Comparison of ENCODE assay signal across 9 mouse cellular contexts in genomic region chr8:94942566-94942965, GRCm38 (mm10). TPM values are rescaled to one million over a fixed set of nuclear protein-coding genes. Genes with fewer than 3 reads are reported as not detected.
A peak's percentile ranks its signal among the peaks of the same experiment; 100 is the strongest.
DNase-seq lines count a peak whose midpoint lies in the region; ATAC-seq and TF ChIP-seq lines count a peak whose summit lies in the region.
"Had no signal": no experiment of that assay in that cellular context is flagged by ENCODE, and none has a peak within 500 bp of the region (broad histone marks: within the 10 kb centered on the region; RNA-seq: fewer than 3 reads in every experiment).

No protein-coding gene starts in this region.

- H3K27ac ChIP-seq in kidney, embryonic 14.5 days (ENCODE audit: low read depth, low read length), result no peak overlapping the region
- H3K27ac ChIP-seq in hindbrain, postnatal 0 days, result no peak overlapping the region
- no peak overlapping the region for H3K27ac ChIP-seq in limb, embryonic 14.5 days (replicated peaks; ENCODE audit: low read depth, low read length)
- H3K27ac ChIP-seq in thymus, adult 2 months (ENCODE audit: control insufficient read depth, insufficient read depth, low read length), result no peak overlapping the region
- H3K27ac ChIP-seq: embryonic facial prominence, embryonic 13.5 days had no signal

- ATAC-seq in kidney, embryonic 14.5 days (ENCODE audit: low FRiP score, low TSS enrichment), result no peak
- ATAC-seq in erythroblast, adult 5-6 weeks (replicated peaks; ENCODE audit: low FRiP score, poor library complexity, severe bottlenecking), result peak; percentile 72
- 0 out of 2 replicates have a peak, but pooled peaks have one; percentile 15 for ATAC-seq in hindbrain, postnatal 0 days
- ATAC-seq in limb, embryonic 14.5 days (ENCODE audit: low FRiP score, low read depth), result no peak
- peak; percentile 54; the same call in 1 of the 2 replicates for ATAC-seq in monocyte, adult 5-6 weeks (replicated peaks; ENCODE audit: insufficient number of reproducible peaks, low FRiP score, low TSS enrichment, poor library complexity, severe bottlenecking)

- H3K27me3 ChIP-seq in kidney, embryonic 14.5 days (ENCODE audit: control insufficient read depth, insufficient read depth, low read length), result no peaks in the 10 kb centered on the region
- H3K27me3 ChIP-seq in hindbrain, postnatal 0 days (ENCODE audit: insufficient read depth, low read length), result no peaks in the 10 kb centered on the region
- no peaks in the 10 kb centered on the region for H3K27me3 ChIP-seq in limb, embryonic 14.5 days (ENCODE audit: control insufficient read depth, insufficient read depth, low read length)
- H3K27me3 ChIP-seq in thymus, adult 2 months (ENCODE audit: control insufficient read depth, insufficient read depth, low read length), result no peaks in the 10 kb centered on the region

- H3K4me1 ChIP-seq in kidney, embryonic 14.5 days (ENCODE audit: control insufficient read depth, insufficient read depth, low read length), result no peaks in the 10 kb centered on the region
- H3K4me1 ChIP-seq in hindbrain, postnatal 0 days (ENCODE audit: insufficient read depth, low read length), result no peaks in the 10 kb centered on the region
- no peaks in the 10 kb centered on the region for H3K4me1 ChIP-seq in limb, embryonic 14.5 days (ENCODE audit: control insufficient read depth, insufficient read depth, low read length)
- H3K4me1 ChIP-seq in thymus, adult 2 months (replicated peaks; ENCODE audit: control insufficient read depth, insufficient read depth, low read length), result peaks cover 9% of the 10 kb centered on the region; the same call in 1 of the 2 replicates

- TF ChIP-seq POLR2A in limb, embryonic 14.5 days (IDR thresholded peaks at IDR 0.05; ENCODE audit: borderline replicate concordance, extremely low read depth, insufficient read depth, insufficient read length), result no peak
- no peak for TF ChIP-seq POLR2A in thymus, adult 2 months (IDR thresholded peaks at IDR 0.05; ENCODE audit: control insufficient read depth, extremely low read depth, insufficient read depth, low read length, poor library complexity)

- no peak overlapping the region for H3K9ac ChIP-seq in kidney, embryonic 14.5 days (ENCODE audit: low read depth, low read length)
- H3K9ac ChIP-seq in hindbrain, postnatal 0 days (replicated peaks; ENCODE audit: low read length), result no peak overlapping the region
- no peak overlapping the region for H3K9ac ChIP-seq in limb, embryonic 14.5 days (ENCODE audit: low read depth, low read length, severe bottlenecking)
- H3K9ac ChIP-seq: embryonic facial prominence, embryonic 13.5 days had no signal

- TF ChIP-seq CTCF in hindbrain, postnatal 0 days (IDR thresholded peaks at IDR 0.05; ENCODE audit: low read depth), result peak; percentile 95
- peak; percentile 93 for TF ChIP-seq CTCF in thymus, adult 2 months (IDR thresholded peaks at IDR 0.05; ENCODE audit: borderline replicate concordance, control insufficient read depth, extremely low read depth, insufficient read depth, low read length, poor library complexity)

- peak; percentile 81 for DNase-seq in kidney, adult 18-20 months
- DNase-seq in adrenal gland, adult 2 months, result peak; percentile 60
- peak; percentile 66 for DNase-seq in hindbrain, postnatal 0 days (ENCODE audit: low spot score)
- DNase-seq in limb, embryonic 14.5 days (ENCODE audit: low spot score), result peak; percentile 33
- peak; percentile 80 for DNase-seq in thymus, adult 2 months

- H3K4me3 ChIP-seq in kidney, embryonic 14.5 days (ENCODE audit: low read length), result no peak overlapping the region
- no peak overlapping the region for H3K4me3 ChIP-seq in hindbrain, postnatal 0 days (ENCODE audit: low read length)
- no peak overlapping the region for H3K4me3 ChIP-seq in limb, embryonic 14.5 days (replicated peaks; ENCODE audit: low read length)
- no peak overlapping the region for H3K4me3 ChIP-seq in thymus, adult 2 months (ENCODE audit: control insufficient read depth, insufficient read depth, low read length)
- H3K4me3 ChIP-seq: embryonic facial prominence, embryonic 13.5 days had no signal

- no peaks in the 10 kb centered on the region for H3K36me3 ChIP-seq in kidney, embryonic 14.5 days (ENCODE audit: control insufficient read depth, insufficient read depth, low read length)
- no peaks in the 10 kb centered on the region for H3K36me3 ChIP-seq in hindbrain, postnatal 0 days (ENCODE audit: insufficient read depth, low read length)
- no peaks in the 10 kb centered on the region for H3K36me3 ChIP-seq in limb, embryonic 14.5 days (ENCODE audit: control insufficient read depth, insufficient read depth, low read length)
- H3K36me3 ChIP-seq in thymus, adult 2 months (ENCODE audit: control insufficient read depth, insufficient read depth, low read length), result no peaks in the 10 kb centered on the region
- H3K36me3 ChIP-seq: embryonic facial prominence, embryonic 13.5 days had no signal

- no peak overlapping the region for H3K4me2 ChIP-seq in kidney, embryonic 14.5 days (replicated peaks; ENCODE audit: low read depth, low read length)
- H3K4me2 ChIP-seq in hindbrain, postnatal 0 days (ENCODE audit: low read depth, low read length), result no peak overlapping the region
- H3K4me2 ChIP-seq in limb, embryonic 14.5 days (replicated peaks; ENCODE audit: low read depth, low read length, severe bottlenecking), result no peak overlapping the region
- H3K4me2 ChIP-seq: embryonic facial prominence, embryonic 13.5 days had no signal

- no peaks in the 10 kb centered on the region for H3K9me3 ChIP-seq in kidney, embryonic 14.5 days (ENCODE audit: control insufficient read depth, low read length)
- no peaks in the 10 kb centered on the region for H3K9me3 ChIP-seq in hindbrain, postnatal 0 days (ENCODE audit: low read length)
- H3K9me3 ChIP-seq in limb, embryonic 14.5 days (ENCODE audit: control insufficient read depth, low read length), result no peaks in the 10 kb centered on the region
- H3K9me3 ChIP-seq: embryonic facial prominence, embryonic 13.5 days had no signal

- WGBS in kidney, embryonic 14.5 days, result 19% methylated on average over 6 of the region's 6 CpGs
- WGBS in hindbrain, postnatal 0 days, result 21% methylated on average over 6 of the region's 6 CpGs
- WGBS in limb, embryonic 14.5 days, result 24% methylated on average over 6 of the region's 6 CpGs
- WGBS in thymus, adult 2 months, result 25% methylated on average over 6 of the region's 6 CpGs

RNA-seq across cellular contexts. Expression of gene Adgrg5, which starts 19.1 kb away (rescaled TPM):
- not detected in 2 replicates for polyA plus RNA-seq in kidney, embryonic 14.5 days (2014; fragmentation: Nextera tagmentation; extraction: Ambion mirVana)
- total RNA-seq in adrenal gland, adult 2 months (2021), result 1 to 10 TPM; 1.1 to 1.3 TPM
- polyA plus RNA-seq in adrenal gland, adult 2 months (2012; rRNA removed), result 1.8 and 2.0 TPM in 2 replicates
- total RNA-seq in erythroblast, adult 5-6 weeks (2015; ENCODE audit: low replicate concordance), result 0.19 and 1.0 TPM in 2 replicates
- total RNA-seq in erythroblast, adult 5-6 weeks (2017; ENCODE audit: low replicate concordance), result 0.85 TPM in 1 of 2 replicates, not detected in the other
- not detected in 2 replicates for total RNA-seq in hindbrain, postnatal 0 days (2014; rRNA removed)
- polyA plus RNA-seq in hindbrain, postnatal 0 days (2015; fragmentation: Nextera tagmentation; extraction: Ambion mirVana), result 0.11 TPM in 1 of 2 replicates, not detected in the other
- 0.45 and 0.90 TPM in 2 replicates for polyA plus RNA-seq in limb, embryonic 14.5 days (2012; rRNA removed)
- polyA plus RNA-seq in limb, embryonic 14.5 days (2014; fragmentation: Nextera tagmentation; extraction: Ambion mirVana), result 0.23 and 0.33 TPM in 2 replicates
- total RNA-seq in monocyte, adult 5-6 weeks (2017), result 0.86 to 2.6 TPM (median 1.9 TPM) in 3 replicates
- 37.5 and 40.5 TPM in 2 replicates for polyA plus RNA-seq in thymus, adult 2 months (2012; rRNA removed)

RNA-seq across cellular contexts. Expression of gene Ccdc102a, which starts 24.7 kb away (rescaled TPM):
- polyA plus RNA-seq in kidney, embryonic 14.5 days (2014; fragmentation: Nextera tagmentation; extraction: Ambion mirVana), result 24.2 and 29.4 TPM in 2 replicates
- total RNA-seq in adrenal gland, adult 2 months (2021), result 10 to 100 TPM in 1 of 2 experiments, 1 to 10 TPM in 1; 7.3 to 12.5 TPM
- 16.5 and 20.4 TPM in 2 replicates for polyA plus RNA-seq in adrenal gland, adult 2 months (2012; rRNA removed)
- not detected in 2 replicates for total RNA-seq in erythroblast, adult 5-6 weeks (2015; ENCODE audit: low replicate concordance)
- total RNA-seq in erythroblast, adult 5-6 weeks (2017; ENCODE audit: low replicate concordance), result 1.3 and 1.4 TPM in 2 replicates
- 7.8 and 12.8 TPM in 2 replicates for total RNA-seq in hindbrain, postnatal 0 days (2014; rRNA removed)
- polyA plus RNA-seq in hindbrain, postnatal 0 days (2015; fragmentation: Nextera tagmentation; extraction: Ambion mirVana), result 5.5 and 6.1 TPM in 2 replicates
- 60.1 and 60.7 TPM in 2 replicates for polyA plus RNA-seq in limb, embryonic 14.5 days (2012; rRNA removed)
- 52.9 and 66.3 TPM in 2 replicates for polyA plus RNA-seq in limb, embryonic 14.5 days (2014; fragmentation: Nextera tagmentation; extraction: Ambion mirVana)
- 1.1 to 11.3 TPM (median 1.8 TPM) in 3 replicates for total RNA-seq in monocyte, adult 5-6 weeks (2017)
- polyA plus RNA-seq in thymus, adult 2 months (2012; rRNA removed), result 6.8 and 7.2 TPM in 2 replicates

RNA-seq across cellular contexts. Expression of gene Adgrg1, which starts 32.0 kb away (rescaled TPM):
- polyA plus RNA-seq in kidney, embryonic 14.5 days (2014; fragmentation: Nextera tagmentation; extraction: Ambion mirVana), result 15.5 and 31.3 TPM in 2 replicates
- total RNA-seq in adrenal gland, adult 2 months (2021), result 10 to 100 TPM; 17.3 to 24.3 TPM
- 40.2 and 56.5 TPM in 2 replicates for polyA plus RNA-seq in adrenal gland, adult 2 months (2012; rRNA removed)
- total RNA-seq in erythroblast, adult 5-6 weeks (2015; ENCODE audit: low replicate concordance), result 28.2 and 32.1 TPM in 2 replicates
- 7.1 and 7.5 TPM in 2 replicates for total RNA-seq in erythroblast, adult 5-6 weeks (2017; ENCODE audit: low replicate concordance)
- total RNA-seq in hindbrain, postnatal 0 days (2014; rRNA removed), result 236 and 284 TPM in 2 replicates
- 105 TPM in 2 replicates for polyA plus RNA-seq in hindbrain, postnatal 0 days (2015; fragmentation: Nextera tagmentation; extraction: Ambion mirVana)
- polyA plus RNA-seq in limb, embryonic 14.5 days (2012; rRNA removed), result 25.6 and 35.2 TPM in 2 replicates
- polyA plus RNA-seq in limb, embryonic 14.5 days (2014; fragmentation: Nextera tagmentation; extraction: Ambion mirVana), result 17.6 and 20.4 TPM in 2 replicates
- 2.2 to 16.6 TPM (median 4.6 TPM) in 3 replicates for total RNA-seq in monocyte, adult 5-6 weeks (2017)
- polyA plus RNA-seq in thymus, adult 2 months (2012; rRNA removed), result 146 and 166 TPM in 2 replicates

Comparison
In these comparisons a context has a peak if more than half of its experiments do, and no peak if none do; other contexts are left out.
1. ATAC-seq: peak in erythroblast, adult 5-6 weeks (single experiment), hindbrain, postnatal 0 days (single experiment) and monocyte, adult 5-6 weeks (single experiment); none in kidney, embryonic 14.5 days (single experiment) and limb, embryonic 14.5 days (single experiment).
2. RNA of gene Adgrg5, which starts 19.1 kb away (polyA plus RNA-seq): 37.5 to 40.5 TPM in thymus, adult 2 months; 1.8 to 2.0 TPM in adrenal gland, adult 2 months, 0.23 to 0.90 TPM in limb, embryonic 14.5 days, 0.11 TPM in hindbrain, postnatal 0 days and not detected in kidney, embryonic 14.5 days; every median in the first group is over 10 times any median in the second.
3. Peak in every context shown above with its lines, with median percentiles within 50 percentile points of each other: DNase-seq.